Mouse (Mus musculus): ENCODE measurements around the gene Ilf3. TPM values are rescaled to one million over a fixed set of nuclear protein-coding genes. Genes with fewer than 3 reads are reported as not detected.

The Ilf3 gene
- total and polyA plus RNA-seq, 3 experiments = 22.6 to 29.0 (median 27.7) TPM

- H3K36me3 ChIP-seq (ENCODE audit: control insufficient read depth, insufficient read depth, low read length) = peaks cover 10% of the 10 kb centered on the region; the same call in 1 of the 2 replicates
- peaks cover 33% of the 10 kb centered on the region for H3K4me1 ChIP-seq (ENCODE audit: control insufficient read depth, insufficient read depth, low read length)
- TF ChIP-seq POLR2A (IDR thresholded peaks at IDR 0.05; ENCODE audit: insufficient read depth, low read depth, low read length) (no peak), EP300 (IDR thresholded peaks at IDR 0.05; ENCODE audit: insufficient read depth, low read depth, low read length) (no peak), CTCF (IDR thresholded peaks at IDR 0.05) (no peak)
- peaks cover 11% of the 10 kb centered on the region; the same call in 1 of the 2 replicates for H3K79me2 ChIP-seq (replicated peaks; ENCODE audit: control insufficient read depth, insufficient read depth, low read length)
- intact Hi-C loops (cut with DNase I) = no loop called here
- H3K4me3 ChIP-seq = no peak overlapping the region
- no peak overlapping the region for H3K27ac ChIP-seq
- no peak for DNase-seq
- no peaks in the 10 kb centered on the region for H3K27me3 ChIP-seq (ENCODE audit: control insufficient read depth, insufficient read depth, low read length)
- WGBS = 49% methylated on average over 3 of the region's 3 CpGs
- H3K9ac ChIP-seq (ENCODE audit: low read depth, low read length) = no peak overlapping the region
Measured at GRCm38 (mm10) chr9:21439456-21439855, 71.8 kb downstream of the Ilf3 start.

GRCm38 (mm10) chr9:21439914-21440313 is 72.2 kb downstream of the Ilf3 start:
- WGBS = 78% methylated on average over 2 of the region's 2 CpGs
- DNase-seq = no peak
- H3K4me1 ChIP-seq (ENCODE audit: control insufficient read depth, insufficient read depth, low read length) = peaks cover 35% of the 10 kb centered on the region
- H3K27ac ChIP-seq = no peak overlapping the region
- H3K27me3 ChIP-seq (ENCODE audit: control insufficient read depth, insufficient read depth, low read length) = no peaks in the 10 kb centered on the region
- TF ChIP-seq POLR2A (IDR thresholded peaks at IDR 0.05; ENCODE audit: insufficient read depth, low read depth, low read length) = no peak
- TF ChIP-seq CTCF (IDR thresholded peaks at IDR 0.05) = no peak
- TF ChIP-seq EP300 (IDR thresholded peaks at IDR 0.05; ENCODE audit: insufficient read depth, low read depth, low read length) = no peak
- H3K79me2 ChIP-seq (replicated peaks; ENCODE audit: control insufficient read depth, insufficient read depth, low read length) = peaks cover 11% of the 10 kb centered on the region; the same call in 1 of the 2 replicates
- peaks cover 10% of the 10 kb centered on the region; the same call in 1 of the 2 replicates for H3K36me3 ChIP-seq (ENCODE audit: control insufficient read depth, insufficient read depth, low read length)
- no peak overlapping the region for H3K4me3 ChIP-seq
- H3K9ac ChIP-seq (ENCODE audit: low read depth, low read length) = no peak overlapping the region
- intact Hi-C loops (cut with DNase I) = no loop called here

- TF ChIP-seq CTCF (IDR thresholded peaks at IDR 0.05) (no peak), EP300 (IDR thresholded peaks at IDR 0.05; ENCODE audit: insufficient read depth, low read depth, low read length) (no peak), POLR2A (IDR thresholded peaks at IDR 0.05; ENCODE audit: insufficient read depth, low read depth, low read length) (no peak)
- DNase-seq = no peak
Measured at GRCm38 (mm10) chr9:21440387-21440786, 72.7 kb downstream of the Ilf3 start.

GRCm38 (mm10) chr9:21443853-21444252 is 76.2 kb downstream of the Ilf3 start:
- DNase-seq = no peak
- intact Hi-C loops (cut with DNase I) = no loop called here
- Histone ChIP-seq H3K79me2 (replicated peaks; ENCODE audit: control insufficient read depth, insufficient read depth, low read length) (peaks cover 13% of the 10 kb centered on the region), H3K27ac (no peak overlapping the region), H3K36me3 (ENCODE audit: control insufficient read depth, insufficient read depth, low read length) (peaks cover 1% of the 10 kb centered on the region; the same call in 1 of the 2 replicates), H3K27me3 (ENCODE audit: control insufficient read depth, insufficient read depth, low read length) (no peaks in the 10 kb centered on the region), H3K4me1 (ENCODE audit: control insufficient read depth, insufficient read depth, low read length) (peaks cover 14% of the 10 kb centered on the region), H3K9ac (ENCODE audit: low read depth, low read length) (no peak overlapping the region), H3K4me3 (no peak overlapping the region)
- no peak for TF ChIP-seq EP300 (IDR thresholded peaks at IDR 0.05; ENCODE audit: insufficient read depth, low read depth, low read length)
- TF ChIP-seq POLR2A (IDR thresholded peaks at IDR 0.05; ENCODE audit: insufficient read depth, low read depth, low read length) = no peak
- no peak for TF ChIP-seq CTCF (IDR thresholded peaks at IDR 0.05)
- 94% methylated on average over 8 of the region's 8 CpGs for WGBS

More at GRCm38 (mm10) chr9:21440387-21440786, 72.7 kb downstream of the Ilf3 start:
- Histone ChIP-seq H3K79me2 (replicated peaks; ENCODE audit: control insufficient read depth, insufficient read depth, low read length) (peaks cover 11% of the 10 kb centered on the region; the same call in 1 of the 2 replicates), H3K9ac (ENCODE audit: low read depth, low read length) (no peak overlapping the region), H3K4me1 (ENCODE audit: control insufficient read depth, insufficient read depth, low read length) (peaks cover 32% of the 10 kb centered on the region), H3K36me3 (ENCODE audit: control insufficient read depth, insufficient read depth, low read length) (peaks cover 10% of the 10 kb centered on the region; the same call in 1 of the 2 replicates), H3K27ac (no peak overlapping the region), H3K27me3 (ENCODE audit: control insufficient read depth, insufficient read depth, low read length) (no peaks in the 10 kb centered on the region), H3K4me3 (no peak overlapping the region)
- intact Hi-C loops (cut with DNase I) = no loop called here

GRCm38 (mm10) chr9:21444574-21444973 is 76.9 kb downstream of the Ilf3 start:
- Histone ChIP-seq H3K36me3 (ENCODE audit: control insufficient read depth, insufficient read depth, low read length) (no peaks in the 10 kb centered on the region), H3K79me2 (replicated peaks; ENCODE audit: control insufficient read depth, insufficient read depth, low read length) (peaks cover 13% of the 10 kb centered on the region), H3K27me3 (ENCODE audit: control insufficient read depth, insufficient read depth, low read length) (no peaks in the 10 kb centered on the region), H3K4me3 (no peak overlapping the region), H3K27ac (no peak overlapping the region), H3K9ac (ENCODE audit: low read depth, low read length) (no peak overlapping the region), H3K4me1 (ENCODE audit: control insufficient read depth, insufficient read depth, low read length) (peaks cover 11% of the 10 kb centered on the region)
- WGBS = 39% methylated on average over 4 of the region's 4 CpGs
- no peak for DNase-seq
- intact Hi-C loops (cut with DNase I) = no loop called here
- TF ChIP-seq CTCF (IDR thresholded peaks at IDR 0.05) = no peak

- Histone ChIP-seq H3K27ac (no peak overlapping the region), H3K9ac (ENCODE audit: low read depth, low read length) (no peak overlapping the region), H3K36me3 (ENCODE audit: control insufficient read depth, insufficient read depth, low read length) (no peaks in the 10 kb centered on the region), H3K4me1 (ENCODE audit: control insufficient read depth, insufficient read depth, low read length) (peaks cover 15% of the 10 kb centered on the region), H3K79me2 (replicated peaks; ENCODE audit: control insufficient read depth, insufficient read depth, low read length) (peaks cover 11% of the 10 kb centered on the region), H3K27me3 (ENCODE audit: control insufficient read depth, insufficient read depth, low read length) (no peaks in the 10 kb centered on the region), H3K4me3 (no peak overlapping the region)
- TF ChIP-seq CTCF (IDR thresholded peaks at IDR 0.05) (peak; percentile 15; the same call in 1 of the 2 replicates), EP300 (IDR thresholded peaks at IDR 0.05; ENCODE audit: insufficient read depth, low read depth, low read length) (no peak)
- no peak for DNase-seq
- WGBS = 94% methylated on average over 6 of the region's 6 CpGs
- intact Hi-C loops (cut with DNase I) = no loop called here
Measured at GRCm38 (mm10) chr9:21445081-21445744, 77.5 kb downstream of the Ilf3 start.

All from heart, adult 2 months (tissue).